Mouse (Mus musculus) kidney, embryonic 16.5 days (tissue): ENCODE results near the gene Mtf1. TPM values are rescaled to one million over a fixed set of nuclear protein-coding genes. Genes with fewer than 3 reads are reported as not detected.

Experiments used
- polyA plus RNA-seq: library from polyadenylated mRNA; unstranded; fragments of >200 nt; fragmentation: Nextera tagmentation; extraction: Ambion mirVana; gene quantifications from 2 replicates; pipeline ENCODE4 v1.2.1, GENCODE M21; 2015

Mtf1 gene
- polyA plus RNA-seq, 1 experiment from 2014 or later, result 14.0 TPM

Other genes starting within 250 kb of the Mtf1 start
- 0.19 TPM in 1 of 2 replicates, not detected in the other for gene 3100002H09Rik, start 191.3 kb upstream of the Mtf1 start, polyA plus RNA-seq
- gene Pou3f1, start 145.3 kb upstream of the Mtf1 start, polyA plus RNA-seq, result 0.37 and 0.40 TPM in 2 replicates
- gene Utp11, start 108.5 kb upstream of the Mtf1 start, polyA plus RNA-seq, result 65.4 and 72.5 TPM in 2 replicates
- 6.6 and 8.1 TPM in 2 replicates for gene Fhl3, start 101.4 kb upstream of the Mtf1 start, polyA plus RNA-seq
- 162 and 169 TPM in 2 replicates for gene Sf3a3, start 87.3 kb upstream of the Mtf1 start, polyA plus RNA-seq
- gene Inpp5b, start 60.3 kb upstream of the Mtf1 start, polyA plus RNA-seq, result 34.7 and 35.0 TPM in 2 replicates
- 34.8 and 37.2 TPM in 2 replicates for gene Yrdc, start 48.6 kb downstream of the Mtf1 start, polyA plus RNA-seq
- 41.6 and 43.8 TPM in 2 replicates for gene 1110065P20Rik, start 49.1 kb downstream of the Mtf1 start, polyA plus RNA-seq
- 0.46 and 0.61 TPM in 2 replicates for gene Maneal, start 60.1 kb downstream of the Mtf1 start, polyA plus RNA-seq
- 0.06 and 0.12 TPM in 2 replicates for gene Epha10, start 78.8 kb downstream of the Mtf1 start, polyA plus RNA-seq
- gene 9930104L06Rik, start 134.9 kb downstream of the Mtf1 start, polyA plus RNA-seq, result 12.7 and 13.8 TPM in 2 replicates
- 149 and 164 TPM in 2 replicates for gene Cdca8, start 137.2 kb downstream of the Mtf1 start, polyA plus RNA-seq
- 25.1 and 31.1 TPM in 2 replicates for gene Rspo1, start 184.3 kb downstream of the Mtf1 start, polyA plus RNA-seq
- 80.7 and 82.7 TPM in 2 replicates for gene Gnl2, start 214.5 kb downstream of the Mtf1 start, polyA plus RNA-seq